Mouse (Mus musculus): ENCODE measurements at regions not wholly inside any gene's neighbourhood (a gene's known extent, or its start where the extent isn't known, plus 50 kb on each side); places are given as distances from the start of the nearest gene placed in this dataset.

- no peak for DNase-seq
Measured at GRCm38 (mm10) chr15:24275100-24275499, 1138.5 kb downstream of the Basp1 start.

- DNase-seq: no peak
Measured at GRCm38 (mm10) chr15:24267360-24267759, 1146.2 kb downstream of the Basp1 start.
